Mouse (Mus musculus) thymus, adult 2 months (tissue): Measurements from ENCODE around the gene Wdr18.

Experiments used
- CTCF ChIP-seq: fragments of 200-500 bp; IDR thresholded peaks from 2 replicates; pipeline ENCODE4 v1.5.1; 2012; ENCODE audit warnings: mild to moderate bottlenecking, control low read depth, low read length, moderate library complexity, borderline replicate concordance; ENCODE audit not compliant: control insufficient read depth, poor library complexity, insufficient read depth; ENCODE audit errors: extremely low read depth
- POLR2A ChIP-seq: fragments of 200-500 bp; IDR thresholded peaks from 2 replicates; pipeline ENCODE4 v1.6.1; 2012; ENCODE audit warnings: mild to moderate bottlenecking, low read length, control low read depth, moderate library complexity; ENCODE audit not compliant: control insufficient read depth, poor library complexity, insufficient read depth; ENCODE audit errors: extremely low read depth

DNA sequence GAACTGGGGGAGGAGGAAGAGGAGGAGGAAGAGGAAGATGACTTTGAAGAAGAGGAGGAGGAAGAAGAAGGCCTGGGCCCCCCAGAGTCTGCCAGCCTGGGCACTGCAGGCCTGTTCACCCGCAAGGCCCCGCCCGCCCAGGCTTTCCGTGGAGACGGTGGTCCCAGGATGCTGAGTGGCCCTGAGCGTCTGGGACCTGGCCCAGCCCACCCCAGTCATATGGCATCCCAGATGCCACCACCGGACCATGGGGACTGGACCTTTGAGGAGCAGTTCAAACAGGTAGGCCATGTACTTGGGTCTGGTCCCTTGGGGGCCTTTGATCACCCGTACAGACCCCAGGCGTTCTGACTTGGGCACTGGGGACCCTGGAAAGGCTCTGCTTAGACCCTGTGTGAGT is 28.2 kb upstream of the Wdr18 start:
- TF ChIP-seq CTCF = no peak
- no peak for TF ChIP-seq POLR2A
